Mouse (Mus musculus): ENCODE results near the gene Igfbpl1.

DNA sequence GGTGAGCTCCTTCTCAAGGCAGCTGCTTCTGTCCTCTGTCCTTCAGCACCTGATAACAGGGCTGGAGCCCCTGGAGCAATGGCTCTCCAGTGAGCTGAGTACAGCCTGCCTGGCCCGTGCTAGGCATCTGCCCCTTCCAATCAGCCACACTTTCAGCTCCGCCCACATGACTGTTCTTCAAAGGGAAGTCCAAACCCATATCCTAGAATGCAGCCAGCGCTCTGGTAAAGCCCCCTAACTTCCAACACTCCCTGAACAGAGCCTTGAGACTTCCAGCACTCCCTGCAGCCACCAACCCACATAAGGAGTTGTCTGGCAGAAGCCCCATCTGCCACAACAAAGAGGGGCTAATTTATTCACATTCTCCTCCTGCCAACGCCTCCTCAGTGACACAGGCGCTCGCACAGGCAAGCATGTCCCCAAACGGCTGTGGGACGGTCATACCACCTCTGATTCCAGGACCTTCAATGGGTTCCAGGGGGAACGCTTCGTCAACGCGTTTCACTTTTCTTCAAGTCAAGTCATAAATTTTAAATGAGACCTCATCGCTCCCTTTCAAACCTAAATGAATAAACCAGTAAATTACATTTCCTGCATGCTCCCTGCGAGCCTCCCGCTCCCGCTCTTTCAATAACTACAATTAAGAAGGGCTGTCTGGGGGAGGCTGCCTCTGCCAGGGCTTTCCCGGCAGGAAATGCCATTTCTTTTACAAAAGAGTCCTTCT is 7.4 kb downstream of the Igfbpl1 start:
- no peak for TF ChIP-seq CTCF (IDR thresholded peaks at IDR 0.05 in 2 of 3, conservative IDR thresholded peaks at IDR 0.05 in 1 of 3; ENCODE audit: control insufficient read depth in 1 of 3, insufficient read depth in 1 of 3, low read depth in 2 of 3, low read length in 3 of 3, poor library complexity in 1 of 3, severe bottlenecking in 1 of 3)
- TF ChIP-seq ZC3H11A (IDR thresholded peaks at IDR 0.05; ENCODE audit: low read depth, low read length) = no peak

All from MEL (cell line).